Mouse (Mus musculus) forebrain, embryonic 14.5 days (tissue): ENCODE data around the gene Klk1b8. TPM values are rescaled to one million over a fixed set of nuclear protein-coding genes. Genes with fewer than 3 reads are reported as not detected.

Experiments used
- ATAC-seq: fragments of 200-750 bp; cut with Nextera tagmentation; 2 replicates; pipeline ENCODE4 v1.8.0; 2017; ENCODE audit warnings: mild to moderate bottlenecking, moderate library complexity
- DNase-seq: peaks from one replicate; pipeline ENCODE4 v3.0.0-alpha.2; 2015; ENCODE audit warnings: low spot score
- H3K27ac ChIP-seq: fragments of 300-500 bp; sonication (generic); 2 replicates; pipeline ENCODE4 v1.5.1; 2014; ENCODE audit warnings: low read depth, mild to moderate bottlenecking, control low read depth, low read length, moderate library complexity
- H3K27me3 ChIP-seq: fragments of 300-500 bp; sonication (generic); replicated peaks from 2 replicates; pipeline ENCODE4 v1.6.1; 2014; ENCODE audit warnings: low read length, control low read depth, mixed read lengths; ENCODE audit not compliant: control insufficient read depth, insufficient read depth
- H3K36me3 ChIP-seq: fragments of 300-500 bp; sonication (generic); 2 replicates; pipeline ENCODE4 v1.6.1; 2014; ENCODE audit warnings: low read length, control low read depth; ENCODE audit not compliant: control insufficient read depth, insufficient read depth
- H3K4me1 ChIP-seq: fragments of 300-500 bp; sonication (generic); 2 replicates; pipeline ENCODE4 v1.6.1; 2014; ENCODE audit warnings: antibody characterized with exemption, low read length, control low read depth; ENCODE audit not compliant: control insufficient read depth, insufficient read depth
- H3K4me2 ChIP-seq: fragments of 300-500 bp; sonication (generic); 2 replicates; pipeline ENCODE4 v1.6.1; 2014; ENCODE audit warnings: mild to moderate bottlenecking, control low read depth, low read length
- H3K4me3 ChIP-seq: fragments of 300-500 bp; sonication (generic); 2 replicates; pipeline ENCODE4 v1.5.1; 2014; ENCODE audit warnings: low read depth, low read length, control low read depth
- H3K9ac ChIP-seq: fragments of 300-500 bp; sonication (generic); 2 replicates; pipeline ENCODE4 v1.6.1; 2014; ENCODE audit warnings: mild to moderate bottlenecking, low read length, control low read depth, moderate library complexity
- H3K9me3 ChIP-seq: fragments of 300-500 bp; sonication (generic); replicated peaks from 2 replicates; pipeline ENCODE4 v1.6.1; 2016; ENCODE audit warnings: low read length, control low read depth, mixed read lengths; ENCODE audit not compliant: control insufficient read depth
- WGBS: fragments of 180-500 bp; shearing (Covaris S2); extraction: QIAGEN DNeasy Blood & Tissue Kit; methylation state at CpG from one replicate; pipeline ENCODE4 v1.1.7; 2014; 5-methylcytosine and 5-hydroxymethylcytosine counted together
- polyA plus RNA-seq: library from polyadenylated mRNA; unstranded; fragments of >200 nt; fragmentation: Nextera tagmentation; extraction: Ambion mirVana; gene quantifications from 2 replicates; pipeline ENCODE4 v1.2.1, GENCODE M21; 2014

Klk1b8 gene
- polyA plus RNA-seq = not detected in 2 replicates

DNA sequence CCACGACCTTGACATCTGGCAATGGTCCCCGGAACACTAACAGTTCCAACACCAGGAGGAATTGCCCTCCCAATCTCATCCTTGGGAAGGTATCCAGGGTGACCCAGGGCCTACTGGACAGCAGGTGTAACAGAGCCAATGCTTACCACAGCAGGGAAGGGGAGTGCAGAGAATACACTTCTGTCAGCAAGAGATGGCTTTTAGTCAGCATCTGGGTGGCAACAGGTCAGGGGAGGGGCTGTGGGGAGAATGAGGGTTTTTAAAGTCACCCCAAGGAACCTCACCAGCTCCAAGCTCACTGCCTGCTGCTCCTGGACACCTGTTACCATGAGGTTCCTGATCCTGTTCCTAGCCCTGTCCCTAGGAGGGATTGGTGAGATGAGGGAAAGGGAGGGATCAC lies at the start of gene Klk1b8:
Gene Klk1b8, plus strand, starts transcription at position 301 of the 400 bp plus-strand sequence.
- no peaks in the 10 kb centered on the region for H3K27me3 ChIP-seq
- H3K4me3 ChIP-seq = no peak within 1 kb of the TSS
- no peak within 1 kb of the TSS for H3K4me2 ChIP-seq
- H3K9me3 ChIP-seq = no peaks in the 10 kb centered on the region
- no peak within 1 kb of the TSS for H3K9ac ChIP-seq
- 79% methylated on average over 2 of the region's 2 CpGs for WGBS
- DNase-seq (no peak), ATAC-seq (no peak)
- no peaks in the 10 kb centered on the region for H3K4me1 ChIP-seq
- no peaks in the 10 kb centered on the region for H3K36me3 ChIP-seq
- no peak within 1 kb of the TSS for H3K27ac ChIP-seq

DNA sequence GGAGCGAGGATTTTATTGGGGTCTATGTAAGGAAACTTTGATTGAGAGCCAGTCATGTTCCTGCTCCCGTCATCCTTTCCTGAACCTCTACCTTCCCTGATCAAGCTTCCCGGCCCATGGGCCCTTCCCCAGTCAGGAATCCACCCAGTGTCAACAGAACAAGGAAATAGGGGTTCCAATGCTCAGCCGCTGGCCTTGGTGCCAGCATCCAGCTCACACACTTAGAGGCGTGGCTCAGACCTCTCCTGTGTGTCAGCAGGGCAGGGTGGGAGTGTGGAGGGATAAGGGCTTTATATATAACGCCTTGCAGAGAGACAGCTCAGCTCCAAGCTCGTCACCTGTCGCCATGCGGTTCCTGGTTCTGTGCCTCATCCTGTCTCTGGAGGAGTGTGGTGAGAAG lies 35.6 kb upstream of the Klk1b8 start:
- no peaks in the 10 kb centered on the region for H3K27me3 ChIP-seq
- H3K4me1 ChIP-seq = no peaks in the 10 kb centered on the region
- no peak for DNase-seq
- ATAC-seq = no peak
- no peak overlapping the region for H3K4me2 ChIP-seq
- no peaks in the 10 kb centered on the region for H3K36me3 ChIP-seq
- H3K4me3 ChIP-seq = no peak overlapping the region
- H3K9ac ChIP-seq = no peak overlapping the region
- H3K9me3 ChIP-seq = no peaks in the 10 kb centered on the region
- H3K27ac ChIP-seq = no peak overlapping the region
- WGBS = 76% methylated on average over 9 of the region's 9 CpGs

DNA sequence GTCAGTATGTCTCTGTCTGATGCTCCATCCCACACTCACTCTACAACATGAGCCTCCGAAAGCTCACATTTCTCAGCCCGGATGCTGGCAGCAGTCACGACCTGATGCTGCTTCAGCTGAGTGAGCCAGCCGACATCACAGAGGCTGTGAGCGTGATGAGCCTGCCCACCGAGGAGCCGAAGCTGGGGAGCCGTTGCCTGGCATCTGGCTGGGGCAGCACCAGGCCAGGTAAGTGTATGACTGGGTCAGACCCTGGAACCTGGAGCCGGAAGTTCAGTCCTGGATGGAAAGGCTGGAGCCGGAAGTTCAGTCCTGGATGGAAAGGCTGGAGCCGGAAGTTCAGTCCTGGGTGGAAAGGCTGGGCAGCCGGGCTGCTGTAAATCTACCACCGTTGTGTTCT lies 32.0 kb upstream of the Klk1b8 start:
- ATAC-seq (no peak), DNase-seq (no peak)
- no peak overlapping the region for H3K4me3 ChIP-seq
- 90% methylated on average over 13 of the region's 13 CpGs for WGBS
- H3K9ac ChIP-seq = no peak overlapping the region
- no peaks in the 10 kb centered on the region for H3K27me3 ChIP-seq
- H3K36me3 ChIP-seq = no peaks in the 10 kb centered on the region
- no peak overlapping the region for H3K4me2 ChIP-seq
- H3K4me1 ChIP-seq = no peaks in the 10 kb centered on the region
- H3K9me3 ChIP-seq = no peaks in the 10 kb centered on the region
- H3K27ac ChIP-seq = no peak overlapping the region

- Histone ChIP-seq H3K27me3 (no peaks in the 10 kb centered on the region), H3K9ac (no peak overlapping the region), H3K9me3 (no peaks in the 10 kb centered on the region), H3K4me2 (no peak overlapping the region), H3K4me1 (no peaks in the 10 kb centered on the region), H3K4me3 (no peak overlapping the region), H3K36me3 (no peaks in the 10 kb centered on the region), H3K27ac (no peak overlapping the region)
- WGBS = 82% methylated on average over 8 of the region's 8 CpGs
- no peak for DNase-seq
- no peak for ATAC-seq
These were observed 31.6 kb upstream of the Klk1b8 start for GRCm38 (mm10) chr7:43918871-43919270.

GRCm38 (mm10) chr7:43919559-43920451 lies 30.7 kb upstream of the Klk1b8 start:
- 31% methylated on average over 14 of the region's 14 CpGs for WGBS
- Histone ChIP-seq H3K9ac (no peak overlapping the region), H3K9me3 (no peaks in the 10 kb centered on the region), H3K4me1 (no peaks in the 10 kb centered on the region), H3K36me3 (no peaks in the 10 kb centered on the region), H3K27me3 (no peaks in the 10 kb centered on the region), H3K4me2 (no peak overlapping the region), H3K27ac (no peak overlapping the region), H3K4me3 (no peak overlapping the region)
- DNase-seq (peak; percentile 75), ATAC-seq (peak; percentile 86)

DNA sequence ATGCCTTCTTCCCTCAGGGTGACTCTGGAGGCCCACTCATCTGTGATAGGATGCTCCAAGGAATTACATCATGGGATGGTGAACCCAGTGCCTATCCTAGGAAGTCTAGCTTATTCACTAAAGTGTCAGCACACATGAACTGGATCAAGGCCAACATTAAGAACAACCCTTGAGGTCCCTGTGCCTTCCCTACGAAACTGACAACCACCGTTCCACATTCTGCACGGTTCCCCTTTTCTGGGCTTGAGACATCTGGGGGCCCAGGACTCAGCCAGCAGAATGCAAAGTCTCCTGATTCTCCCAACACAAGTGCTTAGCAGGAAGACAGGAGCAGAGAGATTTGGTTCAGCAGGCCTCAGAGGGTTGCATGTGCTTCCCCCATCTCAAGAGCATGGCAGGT lies 29.9 kb upstream of the Klk1b8 start:
- no peak overlapping the region for H3K4me3 ChIP-seq
- WGBS = 90% methylated on average over 3 of the region's 3 CpGs
- no peak overlapping the region for H3K9ac ChIP-seq
- H3K4me2 ChIP-seq = no peak overlapping the region
- H3K27ac ChIP-seq = no peak overlapping the region
- H3K4me1 ChIP-seq = no peaks in the 10 kb centered on the region
- peak; percentile 1 for DNase-seq
- H3K36me3 ChIP-seq = no peaks in the 10 kb centered on the region
- no peak for ATAC-seq
- no peaks in the 10 kb centered on the region for H3K9me3 ChIP-seq
- no peaks in the 10 kb centered on the region for H3K27me3 ChIP-seq

DNA sequence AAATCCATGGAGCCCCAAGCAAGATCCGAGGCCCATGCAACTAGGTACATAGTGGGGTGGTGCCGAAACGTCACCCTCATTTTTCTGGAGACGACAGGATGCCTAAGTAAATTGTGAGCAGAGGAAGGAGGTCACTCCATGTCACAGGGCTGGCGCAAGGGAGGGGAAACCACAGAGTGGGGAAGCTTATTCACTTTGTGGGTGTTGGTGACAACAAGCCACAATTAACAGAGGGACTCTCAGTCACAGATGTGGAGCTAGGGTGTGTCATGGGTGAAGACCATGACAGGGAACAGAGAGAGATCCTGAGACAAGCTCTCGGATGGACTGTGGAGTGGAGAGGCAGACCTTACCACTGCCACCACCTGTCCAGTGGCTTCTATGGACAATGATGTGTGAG lies 29.4 kb upstream of the Klk1b8 start:
- H3K27ac ChIP-seq = no peak overlapping the region
- DNase-seq (no peak), ATAC-seq (no peak)
- 86% methylated on average over 6 of the region's 6 CpGs for WGBS
- H3K36me3 ChIP-seq = no peaks in the 10 kb centered on the region
- no peaks in the 10 kb centered on the region for H3K27me3 ChIP-seq
- no peak overlapping the region for H3K9ac ChIP-seq
- no peak overlapping the region for H3K4me2 ChIP-seq
- H3K4me1 ChIP-seq = no peaks in the 10 kb centered on the region
- H3K9me3 ChIP-seq = no peaks in the 10 kb centered on the region
- H3K4me3 ChIP-seq = no peak overlapping the region

GRCm38 (mm10) chr7:43921941-43922340 lies 28.5 kb upstream of the Klk1b8 start:
- no peaks in the 10 kb centered on the region for H3K4me1 ChIP-seq
- WGBS = 91% methylated on average over 2 of the region's 2 CpGs
- DNase-seq (no peak), ATAC-seq (no peak)
- H3K27me3 ChIP-seq = no peaks in the 10 kb centered on the region
- H3K9me3 ChIP-seq = no peaks in the 10 kb centered on the region
- H3K27ac ChIP-seq = no peak overlapping the region
- no peak overlapping the region for H3K4me2 ChIP-seq
- H3K9ac ChIP-seq = no peak overlapping the region
- no peak overlapping the region for H3K4me3 ChIP-seq
- no peaks in the 10 kb centered on the region for H3K36me3 ChIP-seq

DNA sequence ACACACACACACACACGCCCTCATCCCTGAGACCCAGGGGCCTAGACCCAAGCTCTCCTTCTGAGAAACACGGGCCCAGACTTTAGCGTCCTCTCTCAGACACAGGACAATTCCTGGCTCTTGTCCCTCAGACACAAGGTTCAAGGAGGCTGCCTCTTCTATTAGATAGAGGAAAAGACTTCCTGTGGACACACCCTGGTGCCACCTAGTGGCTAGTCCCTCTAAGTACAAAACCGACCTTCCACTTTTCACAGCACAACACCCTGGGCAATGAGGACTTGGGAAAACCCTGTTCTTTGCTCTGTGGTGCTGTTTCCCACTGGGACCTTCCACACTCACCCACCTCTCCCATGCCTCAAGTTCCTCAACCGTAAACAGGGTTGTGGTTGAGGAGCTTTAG lies 24.5 kb upstream of the Klk1b8 start:
- Histone ChIP-seq H3K4me2 (no peak overlapping the region), H3K27ac (no peak overlapping the region), H3K4me3 (no peak overlapping the region), H3K27me3 (no peaks in the 10 kb centered on the region), H3K9me3 (no peaks in the 10 kb centered on the region), H3K9ac (no peak overlapping the region), H3K4me1 (no peaks in the 10 kb centered on the region), H3K36me3 (no peaks in the 10 kb centered on the region)
- ATAC-seq = no peak
- DNase-seq = peak; percentile 17
- 62% methylated on average over 5 of the region's 5 CpGs for WGBS
